Mouse (Mus musculus): ENCODE measurements around the gene Csmd2.

Csmd2 gene

GRCm38 (mm10) chr4:128414741-128415140 lies 427.1 kb downstream of the Csmd2 start:
- DNase-seq (ENCODE audit: low spot score): no peak

DNA sequence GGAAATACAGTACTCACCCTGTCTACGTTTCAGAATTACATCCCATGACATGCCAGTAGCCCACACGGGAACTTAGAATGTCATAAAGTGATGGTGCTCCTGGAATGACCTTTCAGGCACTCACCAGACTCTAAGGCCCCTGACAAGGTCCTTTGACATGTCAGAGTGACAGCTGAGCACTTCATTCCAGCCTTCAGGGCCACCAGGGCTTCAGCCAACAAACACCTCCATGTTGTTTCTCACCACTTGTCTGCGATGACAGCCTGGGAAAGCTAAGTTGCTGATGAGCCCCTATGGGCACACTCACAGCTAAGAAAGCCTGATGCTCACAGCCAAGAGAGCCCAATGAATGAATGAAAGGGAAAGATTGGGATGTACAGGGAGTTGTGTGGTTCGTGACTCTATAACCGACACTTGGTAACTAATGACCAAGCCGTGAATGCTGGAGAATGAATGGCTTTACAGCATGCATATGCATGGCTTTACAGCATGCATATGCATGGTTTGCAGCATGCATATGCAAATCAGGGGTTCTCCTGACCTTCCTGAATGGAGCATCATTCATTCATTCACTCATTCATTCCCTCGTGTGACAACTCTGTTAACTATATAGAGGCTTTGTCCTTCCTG lies 432.4 kb downstream of the Csmd2 start:
- no peak for DNase-seq (ENCODE audit: low spot score)

DNA sequence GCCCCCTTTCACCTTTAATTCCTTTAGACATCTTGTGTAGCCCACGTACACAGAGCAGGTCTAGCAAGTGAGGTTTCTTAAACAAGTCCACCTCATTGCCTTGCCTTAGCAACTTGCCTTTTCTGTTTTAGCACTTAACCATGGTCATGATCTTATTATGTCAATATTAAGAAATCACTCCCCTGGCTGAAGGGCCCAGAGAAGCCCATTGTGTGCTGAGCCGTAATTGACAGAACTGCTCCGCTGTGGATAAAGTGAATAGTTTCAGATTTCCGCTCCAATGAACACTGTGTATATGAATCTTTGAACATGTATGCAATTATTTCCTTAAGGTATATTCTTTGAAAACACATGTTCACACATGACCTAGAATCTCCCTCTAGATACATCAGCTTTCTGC lies 434.8 kb downstream of the Csmd2 start:
- no peak for DNase-seq (ENCODE audit: low spot score)

- no peak for DNase-seq (ENCODE audit: low spot score)
These were observed 437.7 kb downstream of the Csmd2 start for GRCm38 (mm10) chr4:128425339-128425738.

- no peak for DNase-seq (ENCODE audit: low spot score)
These were observed 439.8 kb downstream of the Csmd2 start for GRCm38 (mm10) chr4:128427261-128428030.

- DNase-seq (ENCODE audit: low spot score): no peak
These were observed 440.8 kb downstream of the Csmd2 start for GRCm38 (mm10) chr4:128428303-128429107.

- no peak for DNase-seq (ENCODE audit: low spot score)
These were observed 441.9 kb downstream of the Csmd2 start for GRCm38 (mm10) chr4:128429591-128429990.

DNA sequence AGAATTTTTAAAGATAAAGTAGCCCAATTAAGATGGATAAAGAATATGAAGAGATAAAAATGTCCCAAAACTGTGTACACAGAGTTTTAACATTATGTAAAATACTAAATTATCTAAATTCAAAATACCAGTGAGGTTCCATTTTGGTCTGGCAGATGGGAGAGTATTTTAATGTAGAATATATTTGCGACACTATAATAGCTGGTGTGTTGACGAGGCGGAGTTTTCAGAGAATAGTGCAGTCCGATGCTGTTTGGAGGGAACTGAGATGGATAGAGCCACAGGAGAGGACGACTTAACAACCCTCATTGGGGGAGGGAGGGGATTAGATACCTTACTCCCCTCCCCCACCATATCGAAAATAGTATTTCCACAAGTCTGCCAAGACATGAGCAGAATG lies 452.9 kb downstream of the Csmd2 start:
- DNase-seq (ENCODE audit: low spot score): no peak

- DNase-seq (ENCODE audit: low spot score): no peak
These were observed 453.6 kb downstream of the Csmd2 start for GRCm38 (mm10) chr4:128441228-128441627.

GRCm38 (mm10) chr4:128442791-128443190 lies 455.1 kb downstream of the Csmd2 start:
- no peak for DNase-seq (ENCODE audit: low spot score)

DNA sequence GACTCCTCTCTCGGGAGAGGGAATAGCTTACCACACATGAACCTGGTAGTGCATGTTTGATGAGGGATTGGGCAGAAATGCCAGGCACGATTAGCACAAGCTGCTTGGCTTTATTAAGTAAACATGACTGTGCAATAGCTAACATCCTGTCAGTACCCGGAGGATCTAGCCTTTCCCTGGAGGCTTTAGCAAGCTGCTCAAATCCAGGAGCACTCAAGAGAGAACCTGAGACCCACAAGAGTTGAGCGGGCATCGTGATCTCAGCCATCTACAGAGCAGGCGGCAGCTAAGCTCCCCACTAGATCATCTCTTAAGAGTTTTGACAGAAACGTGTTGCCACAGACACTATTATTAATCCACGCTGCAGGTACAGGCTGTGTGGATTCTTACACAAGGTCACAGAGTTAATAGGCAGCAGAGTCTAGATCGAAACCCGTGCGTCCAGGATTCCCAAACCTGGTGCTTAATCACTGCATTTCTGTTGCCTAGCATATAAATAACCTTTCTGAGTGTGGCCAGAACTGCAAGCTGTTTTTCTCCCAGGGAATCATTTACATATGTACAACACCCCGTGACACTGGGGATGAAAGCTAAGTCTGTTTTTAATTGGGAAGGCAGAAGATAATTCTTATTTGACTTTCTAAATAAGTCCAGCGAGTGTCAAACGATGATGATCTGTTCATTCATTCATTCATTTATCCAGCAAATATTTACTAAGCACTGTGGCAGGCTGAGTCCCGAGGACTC lies 458.0 kb downstream of the Csmd2 start:
- no peak for DNase-seq (ENCODE audit: low spot score)

DNA sequence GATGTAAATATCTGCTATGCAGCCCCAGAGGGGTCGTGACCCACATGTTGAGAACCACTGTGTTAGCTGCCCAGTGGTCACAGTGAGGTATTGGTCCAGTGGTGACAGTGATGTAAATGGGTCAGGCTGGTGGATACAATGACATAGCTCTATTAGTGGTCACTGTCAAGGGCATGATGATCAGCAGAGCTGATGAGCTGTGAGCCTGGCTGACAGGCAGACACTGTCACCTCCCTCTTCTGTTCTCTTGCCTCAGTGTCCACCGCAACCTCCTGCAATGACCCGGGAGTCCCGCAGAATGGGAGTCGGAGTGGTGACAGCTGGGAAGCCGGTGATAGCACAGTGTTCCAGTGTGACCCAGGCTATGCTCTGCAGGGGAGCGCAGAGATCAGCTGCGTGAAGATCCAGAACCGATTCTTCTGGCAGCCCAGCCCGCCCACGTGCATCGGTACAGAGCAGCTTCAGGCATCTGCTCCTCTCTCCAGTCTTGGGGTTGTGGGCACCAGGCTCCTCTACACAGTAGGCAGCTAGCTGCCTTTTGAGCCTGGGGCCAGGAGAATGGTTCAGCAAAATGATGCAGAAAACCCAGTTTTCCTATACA lies 461.3 kb downstream of the Csmd2 start:
- DNase-seq (ENCODE audit: low spot score): no peak

DNA sequence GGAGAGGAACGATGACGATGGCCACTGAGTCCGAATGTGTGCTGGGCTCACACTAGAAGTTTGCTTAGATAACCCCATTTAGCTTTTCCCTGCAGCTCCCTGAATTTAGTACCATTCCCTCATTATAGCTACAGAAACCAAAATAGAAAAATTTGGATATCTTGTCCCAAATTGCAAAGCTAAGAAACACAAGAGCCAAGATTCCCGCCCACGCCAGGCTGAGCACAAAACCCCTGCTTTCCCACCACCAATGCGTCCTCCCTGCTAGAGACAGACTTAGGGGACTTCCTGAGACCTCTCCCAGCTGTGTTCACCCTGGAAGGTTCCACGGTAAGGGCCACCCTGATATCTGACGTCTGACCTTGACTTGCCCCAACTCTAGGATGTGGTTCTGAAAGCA lies 462.5 kb downstream of the Csmd2 start:
- no peak for DNase-seq (ENCODE audit: low spot score)

GRCm38 (mm10) chr4:128450974-128451373 lies 463.3 kb downstream of the Csmd2 start:
- peak; percentile 51 for DNase-seq (ENCODE audit: low spot score)

DNA sequence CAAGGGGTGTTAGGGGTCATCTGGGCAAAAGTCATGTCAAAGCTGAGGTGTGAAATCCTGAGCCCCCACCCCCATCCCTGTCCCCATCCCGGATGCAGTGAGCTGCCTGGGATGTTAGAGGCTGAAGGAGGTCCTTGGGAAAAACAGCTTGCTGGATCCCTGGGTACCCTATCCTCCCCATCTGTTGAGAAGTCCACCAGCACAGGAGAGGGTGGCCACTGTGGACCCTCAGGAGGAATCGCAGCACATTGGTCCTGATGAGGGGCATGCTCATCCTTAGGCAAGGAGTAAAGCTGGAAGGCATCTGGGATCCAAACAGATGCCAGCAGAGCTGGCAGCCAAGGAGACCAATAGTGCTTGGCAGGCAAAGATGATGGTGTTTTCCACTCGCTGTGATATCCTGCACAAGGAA lies 463.7 kb downstream of the Csmd2 start:
- DNase-seq (ENCODE audit: low spot score): no peak

- no peak for DNase-seq (ENCODE audit: low spot score)
These were observed 479.1 kb downstream of the Csmd2 start for GRCm38 (mm10) chr4:128466708-128467107.

GRCm38 (mm10) chr4:128468040-128468439 lies 480.4 kb downstream of the Csmd2 start:
- no peak for DNase-seq (ENCODE audit: low spot score)

GRCm38 (mm10) chr4:128476249-128476648 lies 488.6 kb downstream of the Csmd2 start:
- no peak for DNase-seq (ENCODE audit: low spot score)

- DNase-seq (ENCODE audit: low spot score): no peak
These were observed 496.2 kb downstream of the Csmd2 start for GRCm38 (mm10) chr4:128483891-128484290.

DNA sequence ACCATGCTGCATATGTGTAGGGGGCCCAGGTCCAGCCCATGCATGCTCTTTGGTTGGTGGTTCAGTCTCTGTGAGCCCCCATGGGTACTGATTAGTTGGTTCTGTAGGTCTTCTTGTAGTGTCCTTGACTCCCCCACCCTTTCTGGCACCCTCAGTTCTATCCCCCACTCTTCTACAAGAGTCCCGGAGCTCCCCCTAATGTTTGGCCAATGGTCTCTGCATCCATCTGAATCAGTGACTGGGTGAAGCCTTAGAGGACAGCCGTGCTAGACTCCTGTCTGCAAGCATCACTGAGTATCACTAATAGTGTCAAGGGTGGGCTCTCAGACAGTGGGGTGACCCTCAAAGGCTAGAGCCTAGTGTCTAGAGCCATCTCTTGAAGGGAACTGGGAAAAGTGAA lies 497.0 kb downstream of the Csmd2 start:
- DNase-seq (ENCODE audit: low spot score): no peak

DNA sequence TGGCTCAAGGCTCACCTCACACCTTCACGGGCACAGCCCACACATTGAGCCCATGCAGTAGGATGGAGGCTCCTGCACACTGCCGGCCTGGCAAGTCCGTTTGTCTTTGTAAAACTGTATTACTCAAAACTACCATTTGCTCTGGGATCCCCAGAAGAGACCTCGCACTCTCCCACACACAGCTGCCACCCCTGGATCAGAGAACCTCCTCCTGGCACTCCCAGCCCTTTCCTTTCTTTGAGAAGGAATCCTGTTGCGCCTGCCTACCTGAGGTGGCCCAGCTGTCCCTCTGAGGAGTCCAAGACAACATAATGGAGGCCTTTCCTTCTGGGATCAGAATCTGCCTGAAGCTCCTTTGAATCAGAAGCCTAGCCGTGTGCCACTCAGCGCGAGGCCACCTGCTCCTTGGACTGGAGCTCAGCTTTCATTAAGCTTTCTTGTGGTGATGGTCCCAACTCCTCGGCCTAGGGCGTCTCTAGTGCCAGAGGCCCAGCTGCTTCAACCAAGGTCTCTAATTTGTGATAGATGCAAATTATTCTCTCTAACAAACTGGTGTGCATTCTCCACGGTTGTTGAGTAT lies 502.0 kb downstream of the Csmd2 start:
- DNase-seq (ENCODE audit: low spot score): no peak

Measured in yolk sac, embryonic 10.5 days (tissue).